Mouse (Mus musculus) limb, embryonic 10.5 days (tissue): ENCODE results near the gene Klhl29. TPM values are rescaled to one million over a fixed set of nuclear protein-coding genes. Genes with fewer than 3 reads are reported as not detected.
A peak's percentile ranks its signal among the peaks of the same experiment; 100 is the strongest.

ENCODE experiments used
- DNase-seq: peaks from one replicate; pipeline ENCODE4 v3.0.0-alpha.2; 2017; ENCODE audit warnings: low spot score
- H3K27ac ChIP-seq: fragments of 300-500 bp; sonication (generic); 2 replicates; pipeline ENCODE4 v1.5.1; 2016; ENCODE audit warnings: mild to moderate bottlenecking
- H3K27me3 ChIP-seq: fragments of 300-500 bp; sonication (generic); 2 replicates; pipeline ENCODE4 v1.6.1; 2016; ENCODE audit warnings: low read depth, mild to moderate bottlenecking; ENCODE audit not compliant: poor library complexity, severe bottlenecking
- H3K36me3 ChIP-seq: fragments of 300-500 bp; sonication (generic); 2 replicates; pipeline ENCODE4 v1.6.1; 2016; ENCODE audit warnings: mild to moderate bottlenecking, moderate library complexity
- H3K4me1 ChIP-seq: fragments of 300-500 bp; sonication (generic); 2 replicates; pipeline ENCODE4 v1.6.1; 2016
- H3K4me3 ChIP-seq: fragments of 300-500 bp; sonication (generic); 2 replicates; pipeline ENCODE4 v1.5.1; 2016; ENCODE audit warnings: mild to moderate bottlenecking, moderate library complexity
- H3K9me3 ChIP-seq: fragments of 300-500 bp; sonication (generic); replicated peaks from 2 replicates; pipeline ENCODE4 v1.6.1; 2016; ENCODE audit warnings: mild to moderate bottlenecking
- WGBS: fragments of 180-500 bp; shearing (Covaris S2); methylation state at CpG from one replicate; pipeline ENCODE4 v1.1.7; 2016; 5-methylcytosine and 5-hydroxymethylcytosine counted together
- polyA plus RNA-seq: library from polyadenylated mRNA; unstranded; fragments of >200 nt; fragmentation: Nextera tagmentation; extraction: Ambion mirVana; gene quantifications from 2 replicates; pipeline ENCODE4 v1.2.1, GENCODE M21; 2016

Klhl29 gene
- polyA plus RNA-seq, 1 experiment from 2014 or later: 1.4 TPM

DNA sequence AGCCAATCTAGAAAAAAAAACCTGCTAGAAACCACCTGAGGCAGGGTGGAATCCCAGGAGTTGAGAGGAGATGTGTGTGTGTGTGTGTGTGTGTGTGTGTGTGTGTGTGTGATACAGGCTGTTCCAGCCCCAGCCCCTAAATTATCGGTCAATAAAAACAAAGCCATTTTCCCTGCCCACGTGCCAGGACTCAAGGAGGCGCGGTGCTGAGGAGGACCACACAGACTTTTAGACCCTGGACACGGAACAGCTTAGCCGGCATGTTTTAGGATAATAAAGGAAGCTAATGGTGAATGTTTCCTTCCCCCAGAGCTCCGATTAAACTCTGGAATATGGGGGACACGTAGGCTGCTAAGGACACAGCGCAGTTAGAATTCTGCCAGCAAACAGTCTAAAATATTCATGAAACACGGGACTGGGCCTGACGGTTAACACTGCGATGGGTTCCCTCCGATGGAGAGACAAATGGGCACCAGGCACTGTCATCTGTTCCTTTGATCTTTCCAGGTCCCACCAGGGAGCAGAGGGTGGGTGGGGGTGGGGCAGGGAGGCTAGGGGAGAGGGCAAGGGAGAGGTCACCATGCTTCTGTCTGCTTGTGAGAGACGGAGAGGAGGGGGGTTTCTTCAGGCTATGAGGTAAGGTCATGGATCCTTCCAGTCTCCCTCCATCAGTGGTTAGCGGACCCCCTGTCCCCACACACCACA, 185.9 kb downstream of the Klhl29 start:
- Histone ChIP-seq H3K9me3 (no peaks in the 10 kb centered on the region), H3K27ac (peak overlapping the region; percentile 59), H3K36me3 (no peaks in the 10 kb centered on the region), H3K4me3 (no peak overlapping the region), H3K4me1 (peaks cover 71% of the 10 kb centered on the region), H3K27me3 (no peaks in the 10 kb centered on the region)
- DNase-seq: peak; percentile 47
- WGBS: 11% methylated on average over 15 of the region's 15 CpGs

- H3K9me3 ChIP-seq: no peaks in the 10 kb centered on the region
- peaks cover 66% of the 10 kb centered on the region for H3K4me1 ChIP-seq
- H3K27me3 ChIP-seq: no peaks in the 10 kb centered on the region
- H3K36me3 ChIP-seq: no peaks in the 10 kb centered on the region
- no peak overlapping the region for H3K4me3 ChIP-seq
- no peak for DNase-seq
- H3K27ac ChIP-seq: peak overlapping the region; percentile 59
- WGBS: 72% methylated on average over 7 of the region's 7 CpGs
These were observed 186.6 kb downstream of the Klhl29 start for GRCm38 (mm10) chr12:5188899-5189298.

- Histone ChIP-seq H3K4me1 (peaks cover 65% of the 10 kb centered on the region), H3K9me3 (no peaks in the 10 kb centered on the region), H3K4me3 (no peak overlapping the region), H3K36me3 (no peaks in the 10 kb centered on the region), H3K27me3 (no peaks in the 10 kb centered on the region), H3K27ac (no peak overlapping the region)
- no peak for DNase-seq
- WGBS: 87% methylated on average over 2 of the region's 2 CpGs
These were observed 187.6 kb downstream of the Klhl29 start for GRCm38 (mm10) chr12:5187773-5188333.

DNA sequence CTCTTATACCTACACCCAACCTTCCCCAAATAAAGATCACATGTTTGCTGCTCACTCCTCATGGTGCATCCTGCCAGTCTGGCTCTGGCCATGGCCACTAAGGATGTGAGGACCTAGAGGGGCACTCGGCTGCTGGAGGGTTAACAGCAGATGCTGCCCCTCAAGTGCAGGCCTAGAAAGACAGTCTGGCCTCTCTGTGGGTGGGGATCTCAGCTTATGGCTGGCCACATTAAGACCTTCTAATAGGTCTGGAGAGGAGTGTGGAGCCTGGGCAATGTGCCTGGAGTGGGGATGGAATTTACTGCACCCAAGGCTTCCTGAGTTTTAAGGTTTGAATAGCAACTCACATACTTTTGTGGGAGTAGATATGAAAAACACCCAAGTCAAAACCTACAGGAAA, 188.8 kb downstream of the Klhl29 start:
- Histone ChIP-seq H3K36me3 (no peaks in the 10 kb centered on the region), H3K27ac (no peak overlapping the region), H3K27me3 (no peaks in the 10 kb centered on the region), H3K4me1 (peaks cover 55% of the 10 kb centered on the region), H3K9me3 (no peaks in the 10 kb centered on the region), H3K4me3 (no peak overlapping the region)
- DNase-seq: no peak
- 61% methylated on average over 1 of the region's 1 CpGs for WGBS

DNA sequence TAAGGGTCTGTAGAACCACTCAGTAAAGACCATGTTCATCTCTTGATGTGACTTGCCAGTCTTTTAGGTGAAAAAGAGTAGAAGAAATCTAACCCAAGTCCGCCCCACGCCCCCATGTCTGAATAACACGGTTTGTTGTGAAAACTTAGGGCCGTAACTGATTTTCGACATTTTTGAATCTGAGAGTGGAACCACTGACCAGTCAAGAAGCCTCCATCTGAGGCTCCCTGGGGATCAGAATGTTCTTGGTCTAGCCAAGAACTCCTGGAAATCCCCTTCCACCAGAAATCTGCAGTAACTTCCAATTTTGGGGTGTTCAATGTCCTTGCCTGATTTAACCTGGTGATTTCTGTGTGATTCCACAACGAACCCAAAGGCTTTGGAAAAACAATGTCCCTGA, 189.9 kb downstream of the Klhl29 start:
- no peaks in the 10 kb centered on the region for H3K36me3 ChIP-seq
- H3K4me1 ChIP-seq: peaks cover 46% of the 10 kb centered on the region
- H3K4me3 ChIP-seq: no peak overlapping the region
- H3K9me3 ChIP-seq: no peaks in the 10 kb centered on the region
- DNase-seq: no peak
- H3K27ac ChIP-seq: no peak overlapping the region
- no peaks in the 10 kb centered on the region for H3K27me3 ChIP-seq
- 93% methylated on average over 6 of the region's 6 CpGs for WGBS

GRCm38 (mm10) chr12:5182586-5182985, 192.9 kb downstream of the Klhl29 start:
- Histone ChIP-seq H3K4me3 (no peak overlapping the region), H3K27ac (no peak overlapping the region), H3K4me1 (peaks cover 22% of the 10 kb centered on the region), H3K9me3 (no peaks in the 10 kb centered on the region), H3K36me3 (no peaks in the 10 kb centered on the region), H3K27me3 (no peaks in the 10 kb centered on the region)
- no peak for DNase-seq
- 91% methylated on average over 4 of the region's 4 CpGs for WGBS

GRCm38 (mm10) chr12:5182165-5182564, 193.3 kb downstream of the Klhl29 start:
- no peak for DNase-seq
- no peaks in the 10 kb centered on the region for H3K27me3 ChIP-seq
- H3K9me3 ChIP-seq: no peaks in the 10 kb centered on the region
- H3K4me3 ChIP-seq: no peak overlapping the region
- WGBS: 72% methylated on average over 4 of the region's 4 CpGs
- no peak overlapping the region for H3K27ac ChIP-seq
- no peaks in the 10 kb centered on the region for H3K36me3 ChIP-seq
- peaks cover 21% of the 10 kb centered on the region for H3K4me1 ChIP-seq

- Histone ChIP-seq H3K36me3 (no peaks in the 10 kb centered on the region), H3K27me3 (no peaks in the 10 kb centered on the region), H3K4me1 (0 out of 2 replicates have a peak, but pooled peaks cover 8% of the 10 kb centered on the region), H3K9me3 (no peaks in the 10 kb centered on the region), H3K4me3 (no peak overlapping the region), H3K27ac (no peak overlapping the region)
- no peak for DNase-seq
- 84% methylated on average over 5 of the region's 5 CpGs for WGBS
These were observed 198.7 kb downstream of the Klhl29 start for GRCm38 (mm10) chr12:5176716-5177341.

- Histone ChIP-seq H3K9me3 (no peaks in the 10 kb centered on the region), H3K4me1 (peaks cover 31% of the 10 kb centered on the region), H3K36me3 (no peaks in the 10 kb centered on the region), H3K27me3 (no peaks in the 10 kb centered on the region), H3K4me3 (no peak overlapping the region), H3K27ac (no peak overlapping the region)
- peak; percentile 65 for DNase-seq
- whole genome bisulfite sequencing: 14% methylated on average over 6 of the region's 6 CpGs
These were observed 209.3 kb downstream of the Klhl29 start for GRCm38 (mm10) chr12:5166141-5166540.

GRCm38 (mm10) chr12:5165411-5165810, 210.1 kb downstream of the Klhl29 start:
- H3K9me3 ChIP-seq: no peaks in the 10 kb centered on the region
- H3K36me3 ChIP-seq: no peaks in the 10 kb centered on the region
- peaks cover 31% of the 10 kb centered on the region for H3K4me1 ChIP-seq
- WGBS: 37% methylated on average over 9 of the region's 9 CpGs
- no peak overlapping the region for H3K27ac ChIP-seq
- no peaks in the 10 kb centered on the region for H3K27me3 ChIP-seq
- H3K4me3 ChIP-seq: no peak overlapping the region
- no peak for DNase-seq

DNA sequence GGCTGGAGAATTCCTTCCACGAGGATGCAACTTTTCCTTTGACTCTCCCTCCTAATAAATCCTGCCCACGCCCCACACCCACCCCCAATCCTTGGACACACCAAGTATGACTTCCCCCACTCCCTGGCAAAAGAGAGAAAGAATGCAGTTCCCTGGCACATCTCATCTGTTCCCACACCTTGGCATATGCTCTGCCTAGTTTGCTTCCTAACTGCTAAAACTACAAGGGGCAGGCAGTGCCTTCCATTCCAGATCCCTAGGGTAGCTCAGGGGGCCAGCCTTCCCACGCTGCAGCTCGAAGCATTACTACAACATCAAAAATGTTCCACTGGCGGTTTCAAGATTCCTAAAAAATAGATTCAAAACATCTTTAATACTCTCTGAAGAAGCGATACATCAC, 212.8 kb downstream of the Klhl29 start:
- peaks cover 33% of the 10 kb centered on the region for H3K4me1 ChIP-seq
- no peaks in the 10 kb centered on the region for H3K9me3 ChIP-seq
- no peaks in the 10 kb centered on the region for H3K36me3 ChIP-seq
- H3K27ac ChIP-seq: no peak overlapping the region
- no peak for DNase-seq
- H3K4me3 ChIP-seq: no peak overlapping the region
- no peaks in the 10 kb centered on the region for H3K27me3 ChIP-seq
- WGBS: 83% methylated on average over 6 of the region's 6 CpGs

DNA sequence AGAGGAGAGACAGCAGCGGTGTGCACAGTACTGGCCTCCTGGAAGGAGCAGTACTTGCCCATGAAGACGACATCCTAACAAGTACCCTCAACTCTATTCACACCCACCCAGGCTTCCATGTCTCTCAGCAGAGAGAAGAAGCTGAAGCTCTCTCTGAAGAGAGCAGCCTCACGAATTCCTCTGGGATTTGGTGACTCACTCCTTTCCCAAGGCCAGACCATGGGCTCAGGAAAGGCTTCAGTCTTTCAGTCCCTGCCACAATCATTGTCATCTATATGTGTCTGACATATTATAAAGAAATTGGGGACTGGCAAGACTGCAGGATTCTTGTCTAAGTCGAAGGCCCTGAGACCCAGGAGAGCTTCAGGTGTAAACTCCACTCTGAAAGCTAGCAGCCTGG, 213.9 kb downstream of the Klhl29 start:
- Histone ChIP-seq H3K4me3 (no peak overlapping the region), H3K9me3 (no peaks in the 10 kb centered on the region), H3K27ac (no peak overlapping the region), H3K27me3 (no peaks in the 10 kb centered on the region), H3K4me1 (peaks cover 41% of the 10 kb centered on the region), H3K36me3 (no peaks in the 10 kb centered on the region)
- 90% methylated on average over 4 of the region's 4 CpGs for WGBS
- DNase-seq: no peak

DNA sequence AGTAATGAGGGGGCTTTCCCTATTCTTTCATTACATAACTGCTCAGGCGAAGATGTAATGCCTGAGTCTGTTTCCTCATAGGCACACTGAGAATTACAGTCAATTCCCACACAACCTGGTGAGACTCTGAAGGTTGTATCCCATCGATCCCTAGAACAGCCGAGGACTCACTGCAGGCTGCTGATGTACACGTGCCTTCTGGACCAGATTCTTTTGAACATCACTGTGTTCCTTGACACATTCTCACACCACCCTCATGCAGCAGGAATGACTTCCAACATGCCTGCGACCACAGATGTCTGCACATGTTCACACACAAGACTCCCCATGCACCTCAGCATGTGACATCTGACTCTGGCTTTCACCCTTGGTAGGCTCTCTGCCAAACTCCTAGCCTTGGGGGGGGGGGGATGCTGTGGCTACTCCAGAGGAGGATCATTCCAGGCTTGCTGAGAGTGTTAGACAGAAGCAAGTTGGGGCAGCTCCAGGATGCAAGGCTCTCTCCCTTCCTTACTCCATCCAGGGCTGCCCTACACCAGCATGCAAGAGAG, 217.5 kb downstream of the Klhl29 start:
- no peaks in the 10 kb centered on the region for H3K27me3 ChIP-seq
- WGBS: 87% methylated on average over 5 of the region's 5 CpGs
- H3K27ac ChIP-seq: no peak overlapping the region
- no peak overlapping the region for H3K4me3 ChIP-seq
- no peak for DNase-seq
- H3K36me3 ChIP-seq: no peaks in the 10 kb centered on the region
- peaks cover 26% of the 10 kb centered on the region for H3K4me1 ChIP-seq
- H3K9me3 ChIP-seq: no peaks in the 10 kb centered on the region
